Mouse (Mus musculus) cerebellum, postnatal 25 days (tissue): ENCODE measurements around the gene Btbd17.

Source experiments
- DNase-seq, 2 experiments: peaks; one replicate each; pipeline ENCODE4 v3.0.0; 2021; ENCODE audit warnings: mixed read lengths in 2 of 2

Btbd17 gene

DNA sequence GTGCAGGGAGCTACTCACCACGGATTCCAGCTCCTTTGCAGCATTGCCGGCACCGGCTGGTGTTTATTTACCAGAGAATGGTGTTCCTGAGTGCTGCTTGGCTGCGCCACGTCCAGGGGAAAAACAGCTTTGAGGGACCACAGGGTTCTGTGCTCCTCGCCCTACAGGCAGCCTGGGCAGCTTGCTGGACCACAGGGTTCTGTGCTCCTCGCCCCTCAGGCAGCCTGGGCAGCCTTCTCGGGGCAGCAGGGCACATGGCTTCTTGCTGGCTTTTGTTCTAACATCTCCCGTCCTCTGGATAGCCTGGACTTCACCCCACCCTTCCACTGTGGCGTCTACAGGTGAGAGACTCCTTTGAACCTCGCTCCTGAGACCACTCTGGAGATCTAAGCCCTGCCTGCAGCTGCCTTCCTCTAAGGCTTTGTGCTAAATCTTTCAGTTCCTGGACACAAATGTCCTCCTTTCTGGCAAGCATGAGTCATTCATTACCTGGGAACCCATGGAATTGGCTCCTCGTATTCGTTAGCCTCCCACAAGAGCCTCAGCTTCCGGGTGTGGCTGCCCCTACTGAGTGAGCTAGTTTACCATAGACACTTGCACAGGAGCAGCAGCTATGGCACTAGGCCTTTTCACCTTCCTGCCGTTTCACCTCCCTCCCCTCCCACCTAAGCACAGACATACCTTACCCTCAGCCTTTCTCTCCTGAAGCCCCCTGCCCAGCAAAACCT is 7.0 kb upstream of the Btbd17 start:
- peak; percentile 43 to 44 for DNase-seq

- no peak for DNase-seq
These were observed 6.2 kb upstream of the Btbd17 start for GRCm38 (mm10) chr11:114801906-114802305.

- no peak for DNase-seq
These were observed 2.9 kb upstream of the Btbd17 start, which contains the start of gene Gpr142 for GRCm38 (mm10) chr11:114798624-114799023. TSS of gene Gpr142 (plus strand) at chr11:114798924.

- no peak for DNase-seq
These were observed 2.2 kb upstream of the Btbd17 start for GRCm38 (mm10) chr11:114797981-114798380.

DNA sequence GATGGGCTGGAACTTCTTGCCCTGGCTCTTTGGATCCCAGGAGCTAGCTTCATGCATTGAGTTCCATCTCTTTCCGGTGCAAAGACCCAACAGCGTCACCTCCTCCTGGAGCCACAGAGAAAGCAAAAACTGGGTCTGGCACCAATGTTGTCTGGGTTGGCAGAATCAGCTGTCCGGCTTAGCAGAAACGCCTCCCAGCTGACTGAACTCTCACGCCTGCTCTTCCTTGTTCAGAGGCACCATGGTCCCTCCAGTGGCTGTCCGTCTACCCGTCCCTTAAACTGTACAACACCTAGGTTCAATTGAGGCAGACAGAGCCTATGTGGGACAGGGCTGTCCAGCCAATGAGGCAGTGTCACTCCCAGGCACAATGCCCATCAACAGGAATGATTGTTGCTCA is 1.4 kb upstream of the Btbd17 start:
- peak in 1 of 2 experiments; percentile 30 for DNase-seq

DNA sequence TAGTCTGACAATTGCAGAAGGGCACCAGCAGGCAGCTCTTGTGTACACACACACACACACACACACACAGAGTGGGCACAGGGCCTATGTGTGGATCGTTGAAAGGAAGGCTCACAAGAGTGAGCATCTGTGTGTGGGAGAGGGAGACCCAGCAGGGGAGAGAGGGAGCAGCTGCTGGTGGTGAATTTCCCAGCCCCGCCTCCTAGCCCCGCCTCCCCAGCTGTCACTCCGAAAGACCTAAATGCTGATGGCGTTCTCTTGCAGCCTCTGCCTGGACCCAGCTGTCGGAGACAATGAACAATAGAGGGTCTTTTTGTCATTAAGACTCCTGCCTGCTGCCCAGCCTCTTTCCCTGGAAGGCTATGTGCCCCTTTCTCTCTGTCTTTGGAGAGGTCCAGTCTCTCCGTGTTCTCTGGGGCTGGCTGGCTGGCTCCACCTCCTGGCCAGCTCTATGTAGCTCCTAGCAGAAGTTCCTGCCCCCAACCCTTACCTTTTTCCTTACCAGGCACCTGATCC is 456 bp downstream of the Btbd17 start:
- peak; percentile 93 to 95 for DNase-seq

GRCm38 (mm10) chr11:114794691-114795090 is 1.1 kb downstream of the Btbd17 start:
- no peak for DNase-seq

DNA sequence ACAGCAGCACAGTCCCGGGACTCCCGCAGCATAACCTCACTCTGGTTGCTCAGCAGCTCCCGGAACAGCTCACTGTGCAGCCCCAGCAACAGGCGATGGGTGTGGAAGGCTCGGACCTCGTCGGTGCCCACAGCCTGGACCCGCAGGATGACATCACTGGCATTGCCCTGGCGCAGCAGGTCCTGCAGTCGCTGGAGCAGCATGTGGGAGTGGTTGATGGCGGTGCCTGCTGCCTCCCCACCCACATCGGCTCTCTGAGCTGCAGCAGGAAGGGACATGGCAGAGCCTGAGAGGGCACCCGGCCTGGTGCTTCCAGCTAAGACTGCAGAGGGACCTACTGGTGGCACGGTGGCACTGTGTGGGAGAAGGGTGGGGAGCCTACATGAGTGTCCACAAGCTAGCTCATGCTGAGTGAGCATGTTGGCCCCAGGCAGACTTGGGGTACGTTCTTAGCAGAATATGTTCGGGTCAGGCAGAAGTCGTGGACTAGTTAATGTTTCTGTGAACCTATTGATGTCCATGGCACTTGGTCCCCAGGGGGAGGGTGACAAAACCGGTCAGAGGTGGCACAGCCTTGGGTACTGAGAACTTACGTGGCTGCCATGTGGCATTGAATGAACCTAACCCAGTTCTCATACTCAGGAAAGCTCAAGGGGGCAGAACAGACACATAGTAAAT is 1.7 kb downstream of the Btbd17 start:
- peak; percentile 64 to 67 for DNase-seq

DNA sequence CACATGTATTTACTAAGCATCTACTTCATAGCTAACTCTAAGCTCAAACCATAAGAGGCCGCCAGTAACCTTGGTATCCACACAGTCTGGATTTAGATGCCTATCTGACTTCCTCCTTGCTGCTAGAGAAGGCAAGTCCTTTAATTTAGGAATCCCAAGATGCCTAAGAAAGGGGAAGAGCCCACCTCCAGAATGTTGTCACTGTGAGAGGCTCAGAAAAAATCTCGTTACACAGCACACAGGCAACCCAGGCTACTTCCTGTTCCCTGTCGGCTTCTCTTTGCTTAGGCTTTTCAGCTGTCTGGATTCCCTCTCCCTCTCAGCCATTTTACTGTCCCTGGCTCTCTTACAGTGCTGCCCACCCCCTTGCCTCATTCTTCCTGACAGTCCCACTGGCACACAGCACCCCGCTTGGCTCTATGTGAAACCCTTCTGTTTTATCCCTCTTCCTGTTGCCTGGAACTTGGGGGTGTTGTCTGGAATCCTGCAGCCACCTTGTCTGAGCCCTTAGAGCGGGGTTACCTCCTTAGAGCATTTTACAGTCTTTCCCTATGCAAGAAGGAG is 2.7 kb downstream of the Btbd17 start:
- DNase-seq: no peak

DNA sequence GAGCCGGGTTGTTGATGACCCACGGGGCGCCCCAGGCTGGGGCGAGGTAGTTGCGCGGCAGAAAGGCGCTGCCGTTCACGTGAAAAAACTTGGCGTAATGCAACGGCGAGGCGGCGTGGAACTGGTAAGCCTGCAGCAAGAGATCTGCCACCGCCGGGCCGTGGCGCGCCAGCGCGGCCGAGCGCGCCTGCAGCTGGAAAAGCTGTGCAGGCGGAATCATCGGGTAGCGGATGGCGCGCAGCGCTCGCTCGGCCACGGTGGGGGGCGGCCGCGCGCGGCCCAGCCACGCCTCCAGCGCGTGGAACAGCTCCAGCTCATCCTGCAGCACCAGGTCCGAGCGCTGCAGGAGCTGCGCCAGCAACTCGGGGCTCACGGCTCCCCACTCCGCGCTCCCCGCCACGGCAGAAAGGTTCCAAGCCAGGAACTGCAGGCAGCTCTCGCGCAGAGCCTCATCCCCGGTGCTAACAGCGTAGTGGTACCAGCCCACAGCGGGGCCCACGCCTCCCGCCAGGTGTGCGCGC is 3.8 kb downstream of the Btbd17 start:
- peak; percentile 79 to 84 for DNase-seq

- peak in 1 of 2 experiments; percentile 65 for DNase-seq
These were observed 4.3 kb downstream of the Btbd17 start for GRCm38 (mm10) chr11:114791351-114791889.

DNA sequence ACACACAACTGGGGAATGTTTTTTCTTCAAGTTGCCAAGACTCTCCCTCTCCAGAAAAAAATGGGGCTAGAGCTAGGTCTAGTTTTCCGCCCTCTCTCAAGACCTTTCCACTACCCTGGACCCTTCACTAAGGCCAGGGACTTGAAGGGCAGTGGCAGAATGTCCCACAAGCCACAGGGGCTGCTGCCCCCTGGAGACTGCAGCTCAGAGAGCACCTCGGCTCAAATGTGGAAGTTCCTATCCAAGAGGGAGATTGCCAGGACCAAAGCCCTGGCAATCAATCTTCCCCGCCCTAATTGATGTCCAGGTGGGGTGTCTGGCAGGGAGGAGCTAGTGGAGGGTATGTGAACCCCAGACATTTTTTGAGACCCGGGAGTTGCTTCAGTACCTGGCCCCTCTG is 4.9 kb downstream of the Btbd17 start:
- DNase-seq: peak in 1 of 2 experiments; percentile 36

GRCm38 (mm10) chr11:114790171-114790570 is 5.6 kb downstream of the Btbd17 start:
- peak in 1 of 2 experiments; percentile 22 for DNase-seq

DNA sequence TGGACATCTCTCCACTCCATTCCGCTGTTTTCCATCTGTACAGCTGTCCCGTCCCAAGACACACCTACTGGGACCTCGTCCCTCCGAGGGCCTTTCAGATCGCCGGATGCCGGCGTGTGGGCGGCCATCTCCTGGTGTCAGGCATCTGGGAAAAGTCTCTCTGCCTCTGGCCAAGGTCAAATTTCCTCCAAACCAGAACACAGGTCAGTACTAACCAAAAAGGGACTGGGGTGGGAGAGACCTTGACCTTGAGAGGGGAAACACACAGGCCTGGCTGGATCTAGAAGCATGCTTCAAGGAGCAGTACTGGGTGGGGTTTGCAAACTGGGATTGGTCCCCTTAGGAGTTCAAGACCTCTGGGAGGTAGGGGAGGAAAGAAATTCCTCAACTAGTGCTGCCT is 6.0 kb downstream of the Btbd17 start:
- DNase-seq: no peak

GRCm38 (mm10) chr11:114789061-114789714 is 6.6 kb downstream of the Btbd17 start:
- peak; percentile 94 to 95 for DNase-seq

GRCm38 (mm10) chr11:114787611-114788010 is 8.1 kb downstream of the Btbd17 start:
- DNase-seq: no peak

DNA sequence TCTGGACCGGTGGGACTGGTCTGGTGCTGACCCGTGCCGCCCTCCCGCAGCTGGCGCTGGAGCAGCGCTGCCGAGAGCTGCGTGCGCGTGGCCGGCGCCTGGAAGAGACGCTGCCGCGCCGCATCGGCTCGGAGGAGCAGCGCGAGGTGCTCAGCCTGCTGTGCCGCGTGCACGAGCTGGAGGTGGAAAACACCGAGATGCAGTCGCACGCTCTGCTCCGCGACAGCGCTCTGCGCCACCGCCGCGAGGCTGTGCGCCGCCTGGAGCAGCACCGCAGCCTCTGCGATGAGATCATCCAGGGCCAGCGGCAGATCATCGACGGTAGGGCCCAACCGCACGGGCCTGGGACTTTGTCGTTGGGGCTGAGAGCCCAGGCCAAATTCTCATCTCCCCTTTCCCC is 9.4 kb downstream of the Btbd17 start:
- DNase-seq: peak in 1 of 2 experiments; percentile 52

DNA sequence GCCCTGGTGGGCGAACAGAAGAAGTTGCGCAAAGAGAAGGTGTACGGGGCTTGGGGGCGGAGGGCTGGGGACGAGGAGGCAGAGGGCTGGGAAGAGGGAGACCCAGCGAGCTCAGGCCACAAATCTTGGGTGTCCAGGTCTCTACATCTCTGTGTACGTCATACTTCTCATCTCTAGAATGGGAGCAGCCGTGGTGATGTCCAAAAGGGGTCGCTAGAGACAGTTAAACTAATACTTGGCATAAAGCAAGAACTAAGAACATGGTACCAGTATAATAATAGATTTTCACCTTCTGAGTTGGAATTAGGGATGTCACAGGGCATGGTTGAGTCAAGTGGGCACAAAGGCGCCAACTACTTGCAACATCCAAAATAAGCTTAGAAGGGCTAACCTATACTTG is 9.9 kb downstream of the Btbd17 start:
- no peak for DNase-seq

GRCm38 (mm10) chr11:114780076-114780475 is 15.7 kb downstream of the Btbd17 start:
- no peak for DNase-seq

- no peak for DNase-seq
These were observed 23.8 kb downstream of the Btbd17 start for GRCm38 (mm10) chr11:114771896-114772295.

DNA sequence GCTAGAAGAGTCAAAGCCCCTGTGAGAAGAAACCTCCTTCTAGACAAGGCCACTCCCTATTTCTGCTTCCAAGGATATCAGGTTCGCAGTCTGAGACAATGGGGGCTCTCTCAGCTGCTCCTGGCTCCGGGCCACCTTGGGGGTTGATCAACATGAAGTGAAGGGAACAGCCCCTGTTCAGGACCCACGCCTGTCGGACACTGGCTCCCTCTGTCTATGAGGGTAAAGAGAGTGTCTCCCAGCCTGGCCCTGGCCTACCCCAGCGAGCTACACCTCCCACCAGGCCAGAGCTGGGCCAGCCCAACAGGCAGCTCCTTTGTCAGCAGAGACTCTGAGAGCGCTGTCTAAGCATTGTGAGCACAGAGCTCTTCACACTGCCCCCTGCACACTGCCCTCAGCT is 25.8 kb downstream of the Btbd17 start:
- DNase-seq: no peak
